Mouse (Mus musculus) cerebellum, adult 2 months (tissue): ENCODE results near the gene Srsf3.

Source experiments
- CTCF ChIP-seq: fragments of 200-500 bp; IDR thresholded peaks from 2 replicates; pipeline ENCODE4 v1.5.1; 2011; ENCODE audit warnings: low read depth, mild to moderate bottlenecking, control low read depth, low read length, moderate library complexity, borderline replicate concordance; ENCODE audit not compliant: insufficient read depth
- POLR2A ChIP-seq: fragments of 200-500 bp; IDR thresholded peaks from 2 replicates; pipeline ENCODE4 v1.6.1; 2011; ENCODE audit warnings: low read length, control low read depth, borderline replicate concordance; ENCODE audit not compliant: insufficient read depth

DNA sequence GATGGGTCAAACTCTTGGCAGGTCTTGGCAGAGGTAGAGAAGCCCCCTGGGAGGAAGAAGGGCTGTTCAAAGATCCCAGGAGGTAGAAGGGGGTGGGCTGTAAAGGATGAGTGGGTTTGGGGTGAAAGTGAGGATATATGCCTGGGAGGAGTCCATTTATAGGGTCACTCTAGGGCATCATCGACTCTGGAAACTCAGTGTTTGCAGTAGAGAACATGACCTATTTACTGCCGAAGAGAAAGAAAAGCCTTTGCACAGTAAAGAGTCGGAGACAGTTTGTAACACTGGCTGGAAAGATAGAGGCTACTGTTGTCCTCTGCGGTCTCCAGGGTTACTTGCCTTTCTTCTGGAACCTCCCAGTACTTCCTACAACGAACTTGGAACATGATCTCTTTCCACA is 40.9 kb downstream of the Srsf3 start:
- TF ChIP-seq POLR2A (no peak), CTCF (no peak)
